Mouse (Mus musculus): Measurements from ENCODE around the gene Gimap4. TPM values are rescaled to one million over a fixed set of nuclear protein-coding genes. Genes with fewer than 3 reads are reported as not detected.

The Gimap4 gene
- polyA plus RNA-seq, 1 experiment from 2014 or later = 9.0 TPM

DNA sequence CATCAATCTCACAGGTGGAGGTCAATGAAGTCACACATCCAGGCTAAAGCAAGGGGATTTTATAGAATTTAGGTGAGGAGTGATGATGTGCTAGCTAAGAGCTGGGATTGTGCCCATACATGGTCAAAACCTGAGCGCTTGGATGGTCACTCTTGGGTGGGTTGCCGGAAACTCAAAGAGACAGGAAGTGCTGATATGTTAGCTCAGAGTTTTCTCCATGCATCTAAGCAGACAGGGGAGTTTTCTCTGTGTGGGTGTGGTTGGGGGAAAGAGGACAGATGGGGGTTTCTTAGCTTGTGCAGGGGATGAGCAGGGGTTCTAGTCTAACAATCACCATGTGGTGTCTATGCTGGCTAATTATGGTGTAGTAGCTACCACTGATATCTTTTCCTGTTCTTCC lies 5.0 kb downstream of the Gimap4 start:
- Histone ChIP-seq H3K27me3 (no peaks in the 10 kb centered on the region), H3K4me3 (no peak overlapping the region), H3K36me3 (no peaks in the 10 kb centered on the region), H3K9me3 (no peaks in the 10 kb centered on the region), H3K4me1 (no peaks in the 10 kb centered on the region), H3K9ac (no peak overlapping the region), H3K27ac (no peak overlapping the region), H3K4me2 (replicated peaks) (no peak overlapping the region)
- no peak for ATAC-seq (ENCODE audit: insufficient number of reproducible peaks, insufficient read depth, low FRiP score, low TSS enrichment)
- 89% methylated on average over 2 of the region's 2 CpGs for WGBS

DNA sequence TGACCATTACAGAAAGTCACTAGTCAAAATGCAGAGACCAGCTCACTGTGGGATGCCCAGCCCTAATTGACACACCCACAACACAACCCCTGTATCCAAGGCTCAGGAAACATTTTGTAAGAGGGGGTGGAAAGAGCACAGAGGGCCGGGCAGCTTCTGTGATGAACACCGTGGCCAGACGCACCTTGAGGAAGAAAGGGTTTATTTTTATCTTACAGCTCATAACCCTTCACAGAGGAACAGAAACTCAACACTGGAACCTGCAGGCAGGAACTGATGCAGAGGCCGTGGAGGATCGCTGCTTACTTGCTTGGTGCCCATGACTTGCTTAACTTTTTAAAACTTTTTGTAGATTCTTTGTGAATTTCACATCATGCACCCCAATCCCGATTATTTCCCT lies 8.6 kb downstream of the Gimap4 start:
- Histone ChIP-seq H3K4me1 (no peaks in the 10 kb centered on the region), H3K27me3 (no peaks in the 10 kb centered on the region), H3K36me3 (no peaks in the 10 kb centered on the region), H3K4me2 (replicated peaks) (no peak overlapping the region), H3K9ac (no peak overlapping the region), H3K9me3 (no peaks in the 10 kb centered on the region), H3K27ac (no peak overlapping the region), H3K4me3 (no peak overlapping the region)
- WGBS = 80% methylated on average over 6 of the region's 6 CpGs
- no peak for ATAC-seq (ENCODE audit: insufficient number of reproducible peaks, insufficient read depth, low FRiP score, low TSS enrichment)

DNA sequence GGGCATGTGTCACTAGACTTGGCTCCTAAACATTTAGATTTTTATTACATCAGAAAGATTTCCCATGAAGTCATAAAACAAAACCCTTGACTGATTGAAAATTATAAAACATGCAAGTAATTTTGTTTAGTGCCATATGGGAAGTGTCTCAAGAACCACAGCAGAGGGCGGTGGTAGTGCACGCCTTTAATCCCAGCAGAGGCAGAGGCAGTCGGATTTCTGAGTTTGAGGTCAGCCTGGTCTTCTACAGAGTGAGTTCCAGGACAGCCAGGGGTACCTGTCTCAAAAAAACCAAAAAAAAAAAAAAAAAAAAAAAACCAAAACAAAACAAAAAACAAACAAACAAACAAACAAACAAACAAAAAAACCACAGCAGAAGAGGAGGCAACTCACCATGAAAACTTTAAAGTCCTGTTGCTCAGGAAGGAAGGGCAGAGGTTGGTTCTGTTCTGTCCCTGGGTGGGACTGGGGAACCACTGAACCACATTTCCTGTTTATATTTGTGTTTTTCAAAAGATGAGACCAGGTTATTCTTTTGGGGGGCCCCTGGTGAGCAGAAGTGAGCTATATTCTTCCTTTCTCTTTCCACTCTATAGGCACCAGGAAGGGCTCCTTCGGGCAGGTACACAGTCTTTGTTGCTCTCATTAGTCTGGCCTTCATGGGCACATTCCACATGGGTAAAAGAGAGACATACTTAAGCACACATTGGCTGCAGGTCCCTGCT lies 12.6 kb downstream of the Gimap4 start:
- no peaks in the 10 kb centered on the region for H3K36me3 ChIP-seq
- no peaks in the 10 kb centered on the region for H3K4me1 ChIP-seq
- H3K27ac ChIP-seq = no peak overlapping the region
- no peak overlapping the region for H3K9ac ChIP-seq
- no peak overlapping the region for H3K4me2 ChIP-seq (replicated peaks)
- no peaks in the 10 kb centered on the region for H3K9me3 ChIP-seq
- H3K4me3 ChIP-seq = no peak overlapping the region
- ATAC-seq (ENCODE audit: insufficient number of reproducible peaks, insufficient read depth, low FRiP score, low TSS enrichment) = no peak
- no peaks in the 10 kb centered on the region for H3K27me3 ChIP-seq
- 76% methylated on average over 4 of the region's 4 CpGs for WGBS

DNA sequence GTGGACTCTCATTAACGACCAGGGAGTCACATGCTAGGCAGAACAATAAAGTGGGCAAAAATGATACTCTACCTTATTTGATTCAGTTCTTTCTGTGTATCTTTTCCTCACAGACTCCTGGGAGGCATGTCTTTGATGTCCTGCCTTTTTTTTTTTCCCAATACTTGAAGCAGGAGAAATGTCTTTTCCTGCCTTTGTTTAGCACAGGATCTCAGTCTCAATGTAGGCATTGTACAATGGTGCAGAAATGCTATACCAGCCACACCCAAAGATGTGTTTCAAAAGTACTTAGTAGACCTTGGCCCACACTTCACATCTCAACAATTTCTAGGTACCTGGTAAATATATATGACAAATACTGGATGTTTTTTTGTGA lies 13.2 kb downstream of the Gimap4 start:
- Histone ChIP-seq H3K4me3 (no peak overlapping the region), H3K9ac (no peak overlapping the region), H3K27ac (no peak overlapping the region), H3K4me2 (replicated peaks) (no peak overlapping the region), H3K4me1 (no peaks in the 10 kb centered on the region), H3K27me3 (no peaks in the 10 kb centered on the region), H3K36me3 (no peaks in the 10 kb centered on the region), H3K9me3 (no peaks in the 10 kb centered on the region)
- ATAC-seq (ENCODE audit: insufficient number of reproducible peaks, insufficient read depth, low FRiP score, low TSS enrichment) = no peak
- 56% methylated on average over 1 of the region's 1 CpGs for WGBS

DNA sequence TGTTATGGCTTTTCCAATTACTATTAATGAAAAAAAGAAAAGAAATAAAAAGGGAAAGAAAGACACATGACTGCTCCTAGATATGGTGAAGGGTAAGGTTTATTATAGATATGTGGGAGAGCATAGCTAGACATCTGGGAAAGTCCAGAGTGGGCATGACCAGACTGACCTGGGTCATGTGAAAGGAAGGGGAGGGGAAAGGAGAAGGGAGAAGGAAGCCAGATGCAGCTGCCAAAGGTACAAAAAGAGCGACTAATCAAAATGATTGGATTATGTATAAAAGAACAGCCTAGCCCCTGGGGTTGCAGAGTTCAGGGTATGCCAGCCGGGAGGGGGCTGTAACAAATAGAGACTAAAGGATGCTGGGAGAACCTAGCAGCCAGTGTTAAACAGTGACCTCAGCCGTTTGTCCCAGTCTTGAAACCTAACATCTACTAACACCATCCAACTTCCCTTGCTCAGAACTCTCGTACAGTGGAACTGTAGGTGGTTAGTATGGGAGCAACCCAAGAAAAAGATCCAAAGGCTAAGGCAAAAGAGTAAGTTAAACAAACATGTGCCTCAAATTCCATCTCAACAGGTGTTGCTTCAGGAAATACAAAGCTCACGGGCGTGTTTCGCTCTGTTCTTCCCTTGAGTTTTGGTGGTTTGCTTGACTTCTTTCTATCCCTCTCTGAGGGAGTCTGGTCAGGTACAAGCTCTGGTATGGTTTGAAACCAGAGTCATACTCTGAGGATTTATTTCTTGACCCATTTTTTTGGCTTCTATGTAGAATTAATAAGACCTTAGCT lies 13.9 kb downstream of the Gimap4 start:
- H3K27ac ChIP-seq = no peak overlapping the region
- no peak overlapping the region for H3K4me3 ChIP-seq
- H3K9ac ChIP-seq = no peak overlapping the region
- ATAC-seq (ENCODE audit: insufficient number of reproducible peaks, insufficient read depth, low FRiP score, low TSS enrichment) = no peak
- no peak overlapping the region for H3K4me2 ChIP-seq (replicated peaks)
- H3K27me3 ChIP-seq = no peaks in the 10 kb centered on the region
- H3K9me3 ChIP-seq = no peaks in the 10 kb centered on the region
- no peaks in the 10 kb centered on the region for H3K36me3 ChIP-seq
- 79% methylated on average over 7 of the region's 7 CpGs for WGBS
- no peaks in the 10 kb centered on the region for H3K4me1 ChIP-seq

GRCm38 (mm10) chr6:48698888-48699287 lies 14.5 kb downstream of the Gimap4 start:
- no peaks in the 10 kb centered on the region for H3K4me1 ChIP-seq
- no peak for ATAC-seq (ENCODE audit: insufficient number of reproducible peaks, insufficient read depth, low FRiP score, low TSS enrichment)
- H3K36me3 ChIP-seq = no peaks in the 10 kb centered on the region
- no peaks in the 10 kb centered on the region for H3K27me3 ChIP-seq
- no peaks in the 10 kb centered on the region for H3K9me3 ChIP-seq
- no peak overlapping the region for H3K9ac ChIP-seq
- WGBS = 77% methylated on average over 3 of the region's 3 CpGs
- H3K4me2 ChIP-seq (replicated peaks) = no peak overlapping the region
- H3K27ac ChIP-seq = no peak overlapping the region
- no peak overlapping the region for H3K4me3 ChIP-seq

GRCm38 (mm10) chr6:48700251-48701075 lies 16.1 kb downstream of the Gimap4 start:
- Histone ChIP-seq H3K9ac (no peak overlapping the region), H3K36me3 (no peaks in the 10 kb centered on the region), H3K9me3 (no peaks in the 10 kb centered on the region), H3K4me2 (replicated peaks) (no peak overlapping the region), H3K4me1 (no peaks in the 10 kb centered on the region), H3K4me3 (no peak overlapping the region), H3K27ac (no peak overlapping the region), H3K27me3 (no peaks in the 10 kb centered on the region)
- WGBS = 56% methylated on average over 5 of the region's 5 CpGs
- no peak for ATAC-seq (ENCODE audit: insufficient number of reproducible peaks, insufficient read depth, low FRiP score, low TSS enrichment)

GRCm38 (mm10) chr6:48702146-48702545 lies 17.8 kb downstream of the Gimap4 start:
- Histone ChIP-seq H3K27ac (no peak overlapping the region), H3K9ac (no peak overlapping the region), H3K4me1 (no peaks in the 10 kb centered on the region), H3K27me3 (no peaks in the 10 kb centered on the region), H3K9me3 (no peaks in the 10 kb centered on the region), H3K4me3 (no peak overlapping the region), H3K36me3 (no peaks in the 10 kb centered on the region), H3K4me2 (replicated peaks) (no peak overlapping the region)
- no peak for ATAC-seq (ENCODE audit: insufficient number of reproducible peaks, insufficient read depth, low FRiP score, low TSS enrichment)
- 77% methylated on average over 7 of the region's 7 CpGs for WGBS

DNA sequence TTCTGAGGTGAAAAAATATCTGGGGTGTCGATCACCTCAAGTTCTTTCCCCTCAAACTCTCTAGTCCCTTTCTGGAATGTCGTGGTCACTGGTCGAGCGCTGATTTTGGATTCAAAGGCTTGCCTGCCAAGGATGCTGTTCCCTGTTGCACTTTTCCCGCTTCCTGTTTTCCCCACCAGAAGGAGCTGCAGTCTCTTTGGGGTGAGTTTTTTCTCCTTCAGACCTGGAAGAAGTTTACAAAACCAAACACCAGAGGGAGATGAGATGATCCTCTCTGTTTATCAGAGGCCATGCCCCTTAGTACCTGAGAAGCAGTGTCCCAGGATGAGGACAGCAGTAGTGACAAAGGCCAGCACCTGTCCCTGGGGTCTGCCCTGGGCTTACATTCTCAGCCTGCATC lies 18.3 kb downstream of the Gimap4 start:
- H3K4me2 ChIP-seq (replicated peaks) = no peak overlapping the region
- no peaks in the 10 kb centered on the region for H3K9me3 ChIP-seq
- H3K36me3 ChIP-seq = no peaks in the 10 kb centered on the region
- H3K4me1 ChIP-seq = no peaks in the 10 kb centered on the region
- no peak overlapping the region for H3K9ac ChIP-seq
- ATAC-seq (ENCODE audit: insufficient number of reproducible peaks, insufficient read depth, low FRiP score, low TSS enrichment) = no peak
- H3K27ac ChIP-seq = no peak overlapping the region
- no peaks in the 10 kb centered on the region for H3K27me3 ChIP-seq
- H3K4me3 ChIP-seq = no peak overlapping the region
- 68% methylated on average over 5 of the region's 5 CpGs for WGBS

DNA sequence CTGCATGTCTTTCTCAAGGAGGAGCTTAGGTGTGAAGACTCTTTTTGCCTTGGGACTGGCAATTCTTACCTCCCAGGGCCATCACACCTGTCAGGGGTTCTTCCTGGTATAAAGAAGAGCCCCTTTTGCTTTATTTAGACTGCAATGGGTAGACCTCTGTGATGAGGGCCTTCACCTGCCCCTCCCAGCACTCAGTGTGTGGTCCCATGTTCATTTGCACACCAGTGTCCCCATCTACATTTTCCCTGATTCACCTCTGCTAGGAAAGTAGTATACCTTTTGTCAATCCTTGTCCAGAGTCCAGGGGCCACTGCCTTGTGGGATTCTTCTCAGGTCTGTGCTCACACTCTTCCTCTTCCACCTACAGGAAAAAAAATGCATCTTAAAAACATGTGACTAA lies 19.8 kb downstream of the Gimap4 start:
- no peak for ATAC-seq (ENCODE audit: insufficient number of reproducible peaks, insufficient read depth, low FRiP score, low TSS enrichment)
- H3K4me3 ChIP-seq = no peak overlapping the region
- peaks cover 6% of the 10 kb centered on the region; the same call in 1 of the 2 replicates for H3K4me1 ChIP-seq
- no peaks in the 10 kb centered on the region for H3K36me3 ChIP-seq
- H3K27me3 ChIP-seq = no peaks in the 10 kb centered on the region
- H3K4me2 ChIP-seq (replicated peaks) = no peak overlapping the region
- H3K9ac ChIP-seq = no peak overlapping the region
- no peaks in the 10 kb centered on the region for H3K9me3 ChIP-seq
- no peak overlapping the region for H3K27ac ChIP-seq

DNA sequence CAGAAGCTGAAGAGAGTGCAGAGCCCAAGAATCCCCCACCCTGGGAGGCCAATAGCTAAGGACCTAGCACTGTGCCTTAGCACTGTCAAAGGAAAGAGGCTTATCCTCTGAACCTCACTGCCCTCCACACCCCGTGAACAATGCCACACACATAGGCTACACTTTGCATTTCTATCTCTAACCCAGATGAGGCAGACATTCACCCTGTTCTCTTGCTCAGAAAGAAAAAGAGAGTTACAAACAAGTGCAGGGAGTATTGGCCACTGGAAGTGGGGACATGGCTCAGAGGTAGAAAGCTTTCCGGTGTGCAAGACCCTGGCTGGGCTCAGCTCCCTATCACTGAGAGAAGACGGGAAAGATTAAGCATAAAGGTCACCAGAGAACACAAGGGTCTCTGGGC lies 21.8 kb downstream of the Gimap4 start:
- no peak overlapping the region for H3K4me3 ChIP-seq
- peaks cover 6% of the 10 kb centered on the region; the same call in 1 of the 2 replicates for H3K4me1 ChIP-seq
- no peaks in the 10 kb centered on the region for H3K9me3 ChIP-seq
- H3K27me3 ChIP-seq = no peaks in the 10 kb centered on the region
- no peak overlapping the region for H3K9ac ChIP-seq
- H3K4me2 ChIP-seq (replicated peaks) = no peak overlapping the region
- no peak for ATAC-seq (ENCODE audit: insufficient number of reproducible peaks, insufficient read depth, low FRiP score, low TSS enrichment)
- H3K36me3 ChIP-seq = no peaks in the 10 kb centered on the region
- H3K27ac ChIP-seq = no peak overlapping the region
- WGBS = 49% methylated on average over 3 of the region's 3 CpGs

DNA sequence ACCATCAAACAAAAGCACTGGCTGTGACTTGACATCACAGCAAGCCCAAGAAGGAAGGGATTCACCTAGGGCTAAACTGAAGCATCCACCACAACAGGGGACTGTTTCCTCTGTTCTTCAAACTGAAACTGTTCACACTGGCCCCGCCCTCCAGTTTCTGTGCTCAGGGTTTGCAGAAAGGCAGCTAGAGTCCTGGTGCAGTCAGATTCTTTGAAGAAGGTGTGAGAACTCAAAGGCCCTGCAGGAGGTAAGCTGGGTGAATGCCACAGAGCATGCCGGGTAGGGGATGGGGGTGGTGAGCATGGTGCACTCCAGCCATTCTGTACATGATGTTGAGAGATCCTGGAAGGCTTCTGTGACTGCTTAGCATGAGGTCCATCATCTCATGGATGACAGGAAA lies 34.1 kb downstream of the Gimap4 start, which contains the start of the genes Gm28053 and Gimap7:
Gene Gm28053 (plus strand): TSS at position 153 of the 400 bp plus-strand sequence.
Gene Gimap7 (plus strand): TSS at position 167 of the 400 bp plus-strand sequence.
- Histone ChIP-seq H3K36me3 (no peaks in the 10 kb centered on the region), H3K9me3 (no peaks in the 10 kb centered on the region), H3K27ac (no peak within 1 kb of the TSS), H3K4me1 (no peaks in the 10 kb centered on the region), H3K4me2 (replicated peaks) (no peak within 1 kb of the TSS), H3K27me3 (no peaks in the 10 kb centered on the region), H3K4me3 (no peak within 1 kb of the TSS), H3K9ac (no peak within 1 kb of the TSS)
- no peak for ATAC-seq (ENCODE audit: insufficient number of reproducible peaks, insufficient read depth, low FRiP score, low TSS enrichment)
- WGBS = 56% methylated on average over 2 of the region's 2 CpGs
